Mouse (Mus musculus) embryo, embryonic 9.5 days (tissue): ENCODE measurements around the gene Msl1.
"Not testable (repeated sequence)": the region's sequence is repeated elsewhere in the genome, so short reads cannot be mapped to it uniquely, and the experiment has no call there.

Source experiments
- DNase-seq: peaks from one replicate; pipeline ENCODE4 v3.0.0-alpha.2; 2017; ENCODE audit errors: extremely low spot score

Gene Msl1

GRCm38 (mm10) chr11:98795714-98796514 lies 598 bp downstream of the Msl1 start:
- DNase-seq, result no peak

- peak; percentile 83 for DNase-seq
Observed at GRCm38 (mm10) chr11:98796515-98797216, 1.4 kb downstream of the Msl1 start.

- DNase-seq, result no peak
Observed at GRCm38 (mm10) chr11:98797306-98797705, 2.0 kb downstream of the Msl1 start.

- DNase-seq, result no peak
Observed at GRCm38 (mm10) chr11:98797909-98798308, 2.6 kb downstream of the Msl1 start.

- no peak for DNase-seq
Observed at GRCm38 (mm10) chr11:98804605-98805004, 9.3 kb downstream of the Msl1 start, which contains the start of gene Casc3. Gene Casc3 (plus strand): TSS chr11:98804905.

GRCm38 (mm10) chr11:98808417-98808816 lies 13.1 kb downstream of the Msl1 start:
- no peak for DNase-seq

GRCm38 (mm10) chr11:98809457-98810290 lies 14.4 kb downstream of the Msl1 start:
- DNase-seq, result peak; percentile 99

GRCm38 (mm10) chr11:98810686-98811085 lies 15.4 kb downstream of the Msl1 start:
- no peak for DNase-seq

GRCm38 (mm10) chr11:98816706-98817239 lies 21.5 kb downstream of the Msl1 start:
- DNase-seq, result no peak

GRCm38 (mm10) chr11:98820968-98821367 lies 25.7 kb downstream of the Msl1 start:
- no peak for DNase-seq

- not testable (repeated sequence) for DNase-seq
Observed at GRCm38 (mm10) chr11:98826071-98826470, 30.8 kb downstream of the Msl1 start.

GRCm38 (mm10) chr11:98827877-98828276 lies 32.6 kb downstream of the Msl1 start:
- DNase-seq, result no peak

- DNase-seq, result no peak
Observed at GRCm38 (mm10) chr11:98829091-98829775, 33.9 kb downstream of the Msl1 start.

GRCm38 (mm10) chr11:98829875-98830274 lies 34.6 kb downstream of the Msl1 start:
- no peak for DNase-seq

- no peak for DNase-seq
Observed at GRCm38 (mm10) chr11:98835296-98835695, 40.0 kb downstream of the Msl1 start.

GRCm38 (mm10) chr11:98835725-98836124 lies 40.4 kb downstream of the Msl1 start:
- no peak for DNase-seq

- no peak for DNase-seq
Observed at GRCm38 (mm10) chr11:98836128-98836527, 40.8 kb downstream of the Msl1 start.

- peak; percentile 91 for DNase-seq
Observed at GRCm38 (mm10) chr11:98836651-98837141, 41.4 kb downstream of the Msl1 start, which contains the start of gene Rapgefl1. Gene Rapgefl1 (plus strand): TSS chr11:98836785.

GRCm38 (mm10) chr11:98837231-98837704 lies 42.0 kb downstream of the Msl1 start:
- DNase-seq, result peak; percentile 49

- DNase-seq, result no peak
Observed at GRCm38 (mm10) chr11:98837917-98838316, 42.6 kb downstream of the Msl1 start.

GRCm38 (mm10) chr11:98838512-98838911 lies 43.2 kb downstream of the Msl1 start:
- DNase-seq, result no peak
